Mouse (Mus musculus): ENCODE results near the gene Yjefn3.

The Yjefn3 gene

DNA sequence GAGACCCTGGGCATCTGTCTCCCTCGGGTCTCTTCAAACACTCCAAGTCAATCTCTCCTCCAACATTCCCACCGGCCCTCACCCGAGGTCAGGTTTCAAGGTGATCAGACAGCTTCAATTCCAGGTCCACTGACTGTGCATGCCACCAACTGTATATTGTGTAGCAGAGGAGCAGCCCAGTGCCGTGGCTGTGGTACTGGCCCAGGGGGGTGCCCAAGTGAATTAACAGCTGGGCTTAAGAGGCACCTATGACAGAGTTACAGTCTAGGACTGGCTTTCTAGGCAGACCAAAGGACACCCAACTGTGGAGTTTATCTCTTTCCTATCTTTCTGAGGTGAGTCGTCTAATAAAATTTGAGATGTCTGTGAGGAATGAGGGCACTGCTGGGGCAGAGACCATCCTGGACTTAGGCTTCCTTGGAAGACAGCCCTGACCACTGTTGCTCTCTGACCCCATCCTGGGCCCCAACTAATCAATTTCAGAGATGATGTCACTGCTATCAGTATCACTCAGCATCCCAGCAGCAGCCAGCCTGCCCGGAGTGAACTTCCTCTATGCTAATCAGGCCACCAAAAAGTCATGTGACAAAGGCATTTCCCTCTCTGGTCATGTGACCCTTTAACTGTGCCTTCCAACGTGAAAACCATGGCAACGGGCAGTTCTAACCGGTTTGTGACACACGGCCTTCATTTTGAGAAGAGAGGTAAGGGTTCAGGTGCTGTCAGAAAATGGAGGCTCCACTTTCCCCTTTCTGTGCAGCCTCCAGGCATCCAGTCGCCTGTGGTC, 17.6 kb upstream of the Yjefn3 start:
- H3K27me3 ChIP-seq (ENCODE audit: control insufficient read depth, insufficient read depth, low read length, poor library complexity, severe bottlenecking): no peaks in the 10 kb centered on the region
- H3K36me3 ChIP-seq (ENCODE audit: control insufficient read depth, insufficient read depth, low read length, poor library complexity, severe bottlenecking): no peaks in the 10 kb centered on the region; the same call in none of the 2 replicates
- peak; percentile 97 for DNase-seq (ENCODE audit: low read depth, low spot score)

DNA sequence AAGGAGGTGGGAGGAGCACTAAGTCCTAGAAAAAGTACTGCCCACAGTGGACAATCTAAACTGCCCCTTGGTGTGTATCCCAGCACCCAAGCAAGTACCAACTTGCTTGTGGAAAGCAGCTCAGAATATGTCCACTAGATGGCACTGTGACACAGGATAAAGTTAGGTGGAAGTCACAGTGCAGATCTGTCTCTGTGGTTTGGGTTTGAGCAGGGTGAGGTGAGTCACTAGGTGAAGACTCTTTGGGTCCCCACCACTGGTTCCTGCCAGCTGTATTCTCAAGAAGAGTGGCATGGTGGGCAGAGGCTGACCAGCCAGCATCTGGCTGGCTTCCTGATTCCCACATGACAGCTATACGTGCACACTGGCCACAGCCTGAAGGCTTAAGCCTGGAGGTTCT, 16.5 kb upstream of the Yjefn3 start:
- no peaks in the 10 kb centered on the region; the same call in none of the 2 replicates for H3K36me3 ChIP-seq (ENCODE audit: control insufficient read depth, insufficient read depth, low read length, poor library complexity, severe bottlenecking)
- no peaks in the 10 kb centered on the region for H3K27me3 ChIP-seq (ENCODE audit: control insufficient read depth, insufficient read depth, low read length, poor library complexity, severe bottlenecking)
- DNase-seq (ENCODE audit: low read depth, low spot score): peak; percentile 96

- peaks cover under 1% of the 10 kb centered on the region for H3K36me3 ChIP-seq (ENCODE audit: control insufficient read depth, insufficient read depth, low read length, poor library complexity, severe bottlenecking)
- peak; percentile 28 for DNase-seq (ENCODE audit: low read depth, low spot score)
- H3K27me3 ChIP-seq (ENCODE audit: control insufficient read depth, insufficient read depth, low read length, poor library complexity, severe bottlenecking): no peaks in the 10 kb centered on the region
Measured at GRCm38 (mm10) chr8:69918506-69918905, 16.0 kb upstream of the Yjefn3 start.

- Histone ChIP-seq H3K27me3 (ENCODE audit: control insufficient read depth, insufficient read depth, low read length, poor library complexity, severe bottlenecking) (no peaks in the 10 kb centered on the region), H3K36me3 (ENCODE audit: control insufficient read depth, insufficient read depth, low read length, poor library complexity, severe bottlenecking) (peaks cover 5% of the 10 kb centered on the region)
- DNase-seq (ENCODE audit: low read depth, low spot score): no peak
Measured at GRCm38 (mm10) chr8:69915748-69916147, 13.2 kb upstream of the Yjefn3 start.

DNA sequence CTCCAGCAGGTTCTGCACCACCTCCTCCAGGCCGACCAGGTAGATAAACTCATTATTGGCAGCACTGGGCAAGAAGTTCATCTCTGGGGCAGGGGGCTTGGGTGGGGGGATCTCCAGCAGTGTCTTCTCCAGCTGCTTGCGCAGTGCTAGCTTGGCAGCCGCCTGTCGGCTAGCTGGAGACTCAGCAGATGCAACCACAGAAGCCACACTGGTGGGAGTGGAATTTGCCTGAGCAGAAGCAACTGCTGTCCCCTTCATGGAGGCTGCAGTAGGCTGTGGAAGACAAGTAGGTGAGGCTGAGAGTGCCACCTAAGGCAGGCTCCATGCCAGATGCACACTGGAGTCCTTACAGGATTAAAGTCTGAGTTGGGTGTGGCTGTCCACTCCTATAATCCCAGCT, 12.0 kb upstream of the Yjefn3 start:
- Histone ChIP-seq H3K27me3 (ENCODE audit: control insufficient read depth, insufficient read depth, low read length, poor library complexity, severe bottlenecking) (no peaks in the 10 kb centered on the region), H3K36me3 (ENCODE audit: control insufficient read depth, insufficient read depth, low read length, poor library complexity, severe bottlenecking) (peaks cover 5% of the 10 kb centered on the region)
- no peak for DNase-seq (ENCODE audit: low read depth, low spot score)

GRCm38 (mm10) chr8:69912478-69913074, 10.1 kb upstream of the Yjefn3 start:
- peaks cover 5% of the 10 kb centered on the region for H3K36me3 ChIP-seq (ENCODE audit: control insufficient read depth, insufficient read depth, low read length, poor library complexity, severe bottlenecking)
- DNase-seq (ENCODE audit: low read depth, low spot score): no peak
- no peaks in the 10 kb centered on the region for H3K27me3 ChIP-seq (ENCODE audit: control insufficient read depth, insufficient read depth, low read length, poor library complexity, severe bottlenecking)

GRCm38 (mm10) chr8:69911917-69912316, 9.4 kb upstream of the Yjefn3 start:
- Histone ChIP-seq H3K27me3 (ENCODE audit: control insufficient read depth, insufficient read depth, low read length, poor library complexity, severe bottlenecking) (no peaks in the 10 kb centered on the region), H3K36me3 (ENCODE audit: control insufficient read depth, insufficient read depth, low read length, poor library complexity, severe bottlenecking) (peaks cover 5% of the 10 kb centered on the region)

DNA sequence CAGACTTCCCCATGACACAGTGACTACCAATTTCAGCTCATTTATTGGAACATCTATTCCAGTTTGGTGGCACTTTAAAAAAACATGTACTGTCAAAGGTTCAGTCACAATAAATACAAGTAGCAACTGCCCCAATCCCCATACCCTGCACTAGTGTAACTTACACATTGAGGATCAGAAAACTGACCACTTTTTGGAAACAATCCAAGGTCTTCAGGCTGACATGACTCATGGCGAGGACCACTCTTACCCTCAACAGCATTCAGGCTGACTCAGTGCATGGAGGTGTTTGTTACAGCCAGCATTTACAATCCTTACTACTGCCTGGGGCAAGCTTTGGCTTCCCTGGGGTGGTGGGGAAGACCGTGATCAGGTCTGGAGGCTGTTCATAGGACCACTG, 4.6 kb upstream of the Yjefn3 start:
- no peak for DNase-seq (ENCODE audit: low read depth, low spot score)
- Histone ChIP-seq H3K27me3 (ENCODE audit: control insufficient read depth, insufficient read depth, low read length, poor library complexity, severe bottlenecking) (no peaks in the 10 kb centered on the region), H3K36me3 (ENCODE audit: control insufficient read depth, insufficient read depth, low read length, poor library complexity, severe bottlenecking) (peaks cover 2% of the 10 kb centered on the region)

More at GRCm38 (mm10) chr8:69911917-69912316, 9.4 kb upstream of the Yjefn3 start:
- DNase-seq (ENCODE audit: low read depth, low spot score): no peak

GRCm38 (mm10) chr8:69906260-69906659, 3.7 kb upstream of the Yjefn3 start:
- Histone ChIP-seq H3K36me3 (ENCODE audit: control insufficient read depth, insufficient read depth, low read length, poor library complexity, severe bottlenecking) (no peaks in the 10 kb centered on the region; the same call in none of the 2 replicates), H3K27me3 (ENCODE audit: control insufficient read depth, insufficient read depth, low read length, poor library complexity, severe bottlenecking) (no peaks in the 10 kb centered on the region)
- no peak for DNase-seq (ENCODE audit: low read depth, low spot score)

GRCm38 (mm10) chr8:69904096-69904495, 1.6 kb upstream of the Yjefn3 start:
- no peak for DNase-seq (ENCODE audit: low read depth, low spot score)
- no peaks in the 10 kb centered on the region for H3K27me3 ChIP-seq (ENCODE audit: control insufficient read depth, insufficient read depth, low read length, poor library complexity, severe bottlenecking)

GRCm38 (mm10) chr8:69903063-69903542, 591 bp upstream of the Yjefn3 start:
- H3K36me3 ChIP-seq (ENCODE audit: control insufficient read depth, insufficient read depth, low read length, poor library complexity, severe bottlenecking): no peaks in the 10 kb centered on the region
- H3K27me3 ChIP-seq (ENCODE audit: control insufficient read depth, insufficient read depth, low read length, poor library complexity, severe bottlenecking): no peaks in the 10 kb centered on the region
- peak; percentile 97 for DNase-seq (ENCODE audit: low read depth, low spot score)

More at GRCm38 (mm10) chr8:69904096-69904495, 1.6 kb upstream of the Yjefn3 start:
- H3K36me3 ChIP-seq (ENCODE audit: control insufficient read depth, insufficient read depth, low read length, poor library complexity, severe bottlenecking): no peaks in the 10 kb centered on the region; the same call in 1 of the 2 replicates

DNA sequence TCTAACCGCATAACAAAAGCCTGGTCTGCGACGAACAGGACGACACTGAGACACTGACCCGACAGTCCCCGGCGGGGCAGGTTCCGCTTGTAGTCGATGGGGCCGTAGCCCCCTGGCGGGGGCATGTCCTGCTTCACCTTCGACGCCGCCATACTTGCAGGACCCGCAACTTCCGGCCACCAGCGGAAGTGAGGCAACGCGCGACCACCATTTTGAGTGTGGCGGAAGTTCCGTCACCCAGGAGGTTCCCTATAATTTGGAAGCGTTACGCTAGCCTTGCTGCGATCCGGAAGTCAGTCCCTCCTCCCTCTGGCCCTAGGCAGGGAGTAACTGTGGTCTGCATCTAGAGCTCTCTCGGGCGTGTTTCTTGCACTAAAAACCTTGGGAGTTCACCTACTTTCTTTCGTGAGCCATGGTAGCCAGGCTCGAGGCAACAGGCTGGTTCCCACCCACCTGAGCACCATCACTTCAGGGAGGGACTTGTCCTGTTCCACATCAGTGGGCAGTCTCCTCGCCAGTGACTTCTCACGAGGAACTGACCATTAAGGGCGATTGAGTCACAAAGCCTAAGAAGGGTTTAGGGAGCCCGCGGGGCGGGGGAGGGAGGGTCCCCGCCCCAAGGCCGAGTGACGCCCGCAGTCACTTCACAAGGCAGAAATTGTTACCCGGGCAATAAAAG, 889 bp downstream of the Yjefn3 start:
- no peaks in the 10 kb centered on the region for H3K27me3 ChIP-seq (ENCODE audit: control insufficient read depth, insufficient read depth, low read length, poor library complexity, severe bottlenecking)
- H3K36me3 ChIP-seq (ENCODE audit: control insufficient read depth, insufficient read depth, low read length, poor library complexity, severe bottlenecking): no peaks in the 10 kb centered on the region; the same call in 1 of the 2 replicates
- peak; percentile 96 for DNase-seq (ENCODE audit: low read depth, low spot score)

DNA sequence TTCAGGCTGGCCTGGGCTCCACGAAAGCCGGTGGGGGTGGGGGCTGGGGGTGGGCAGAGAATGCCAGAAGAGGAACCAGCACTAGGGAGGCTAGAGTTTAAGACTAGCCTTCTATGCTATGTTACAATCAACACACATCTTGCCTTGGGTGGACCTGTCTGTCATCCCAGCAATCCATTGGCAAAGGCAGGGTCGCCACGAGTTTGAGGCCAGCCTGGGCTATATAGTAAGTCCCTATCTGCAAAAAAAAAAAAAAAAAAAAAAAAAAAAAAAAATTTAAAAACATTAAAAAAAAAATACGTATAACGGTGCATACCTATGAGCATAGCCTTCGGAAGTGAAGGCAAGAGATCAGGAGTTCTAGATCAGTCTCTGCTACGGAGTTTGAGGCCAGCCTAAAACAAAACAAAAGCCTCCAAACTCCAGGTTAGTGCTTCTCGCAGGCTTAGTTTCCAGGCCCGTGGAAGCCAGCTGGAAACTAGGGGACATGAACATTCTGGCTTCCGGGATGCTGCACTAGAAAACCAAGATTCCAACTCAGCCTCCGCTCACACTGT, 1.5 kb downstream of the Yjefn3 start:
- H3K27me3 ChIP-seq (ENCODE audit: control insufficient read depth, insufficient read depth, low read length, poor library complexity, severe bottlenecking): no peaks in the 10 kb centered on the region
- no peak for DNase-seq (ENCODE audit: low read depth, low spot score)
- no peaks in the 10 kb centered on the region; the same call in 1 of the 2 replicates for H3K36me3 ChIP-seq (ENCODE audit: control insufficient read depth, insufficient read depth, low read length, poor library complexity, severe bottlenecking)

- Histone ChIP-seq H3K36me3 (ENCODE audit: control insufficient read depth, insufficient read depth, low read length, poor library complexity, severe bottlenecking) (no peaks in the 10 kb centered on the region; the same call in 1 of the 2 replicates), H3K27me3 (ENCODE audit: control insufficient read depth, insufficient read depth, low read length, poor library complexity, severe bottlenecking) (no peaks in the 10 kb centered on the region)
- DNase-seq (ENCODE audit: low read depth, low spot score): no peak
Measured at GRCm38 (mm10) chr8:69899876-69900275, 2.6 kb downstream of the Yjefn3 start.

All from splenic B cell, adult 2 months (primary cell).